Comparison of ENCODE assay signal across 9 mouse cellular contexts in genomic region chr8:72485456-72486199, GRCm38 (mm10). TPM values are rescaled to one million over a fixed set of nuclear protein-coding genes. Genes with fewer than 3 reads are reported as not detected.
DNase-seq lines count a peak whose midpoint lies in the region; ATAC-seq and TF ChIP-seq lines count a peak whose summit lies in the region.
"Had no signal": no experiment of that assay in that cellular context is flagged by ENCODE, and none has a peak within 500 bp of the region (broad histone marks: within the 10 kb centered on the region; RNA-seq: fewer than 3 reads in every experiment).

No protein-coding gene starts in this region.

- no peaks in the 10 kb centered on the region for H3K36me3 ChIP-seq in heart, adult 2 months (ENCODE audit: control insufficient read depth, insufficient read depth, low read length)
- peaks cover 80% of the 10 kb centered on the region for H3K36me3 ChIP-seq in heart, embryonic 10.5 days
- H3K36me3 ChIP-seq in lung, embryonic 16.5 days (ENCODE audit: control insufficient read depth, insufficient read depth, low read length) = peaks cover 51% of the 10 kb centered on the region
- peaks cover 92% of the 10 kb centered on the region for H3K36me3 ChIP-seq in hindbrain, embryonic 10.5 days

- intact Hi-C loops in heart, adult 2 months (cut with DNase I) = loop anchor here (5.0 kb wide), 1 partner anchor 43 kb away; the partner anchor contains the start of genes 1700030K09Rik and Calr3

- peak; percentile 72 for ATAC-seq in granulocyte monocyte progenitor cell, adult 5-6 weeks (replicated peaks; ENCODE audit: poor library complexity, severe bottlenecking)
- peak; percentile 81 for ATAC-seq in lung, embryonic 16.5 days (ENCODE audit: low read depth)

- peak; percentile 50 to 68 for DNase-seq in heart, adult 2 months
- DNase-seq in heart, embryonic 10.5 days (ENCODE audit: low spot score) = no peak
- DNase-seq in CD4-positive, CD25-positive, alpha-beta regulatory T cell, adult 2 months (ENCODE audit: low read depth, low spot score) = peak; percentile 40
- DNase-seq in embryo, embryonic 11 days = no peak
- no peak for DNase-seq in retina, embryonic 14.5 days (ENCODE audit: low spot score)
- DNase-seq in hindbrain, embryonic 10.5 days (ENCODE audit: low spot score) = no peak

- 61% methylated on average over 6 of the region's 6 CpGs for WGBS in heart, adult 2 months
- 83% methylated on average over 6 of the region's 6 CpGs for WGBS in heart, embryonic 10.5 days
- 69% methylated on average over 6 of the region's 6 CpGs for WGBS in lung, embryonic 16.5 days
- WGBS in hindbrain, embryonic 10.5 days = 85% methylated on average over 6 of the region's 6 CpGs

- TF ChIP-seq CTCF in heart, adult 2 months (IDR thresholded peaks at IDR 0.05) = no peak

- no peak overlapping the region for H3K4me3 ChIP-seq in heart, adult 2 months
- no peak overlapping the region for H3K4me3 ChIP-seq in heart, embryonic 10.5 days
- H3K4me3 ChIP-seq in lung, embryonic 16.5 days (ENCODE audit: low read length) = no peak overlapping the region
- no peak overlapping the region for H3K4me3 ChIP-seq in hindbrain, embryonic 10.5 days
- H3K4me3 ChIP-seq: midbrain, embryonic 12.5 days had no signal

- H3K9me3 ChIP-seq in heart, embryonic 10.5 days = no peaks in the 10 kb centered on the region
- no peaks in the 10 kb centered on the region for H3K9me3 ChIP-seq in lung, embryonic 16.5 days (ENCODE audit: control insufficient read depth, low read length)
- H3K9me3 ChIP-seq in hindbrain, embryonic 10.5 days = no peaks in the 10 kb centered on the region
- H3K9me3 ChIP-seq: midbrain, embryonic 12.5 days had no signal

- H3K4me1 ChIP-seq in heart, adult 2 months (ENCODE audit: control insufficient read depth, insufficient read depth, low read length) = peaks cover 1% of the 10 kb centered on the region; the same call in 1 of the 2 replicates
- H3K4me1 ChIP-seq in heart, embryonic 10.5 days = peaks cover 1% of the 10 kb centered on the region; the same call in 1 of the 2 replicates
- H3K4me1 ChIP-seq in lung, embryonic 16.5 days (replicated peaks; ENCODE audit: control insufficient read depth, insufficient read depth, low read length) = peaks cover 8% of the 10 kb centered on the region; the same call in 1 of the 2 replicates
- H3K4me1 ChIP-seq in hindbrain, embryonic 10.5 days (replicated peaks) = peaks cover 5% of the 10 kb centered on the region

- no peak for TF ChIP-seq POLR2A in heart, adult 2 months (IDR thresholded peaks at IDR 0.05; ENCODE audit: insufficient read depth, low read depth, low read length)

- H3K9ac ChIP-seq in heart, adult 2 months (ENCODE audit: low read depth, low read length) = no peak overlapping the region
- no peak overlapping the region for H3K9ac ChIP-seq in lung, embryonic 16.5 days (ENCODE audit: low read length)
- H3K9ac ChIP-seq: midbrain, embryonic 12.5 days had no signal

- no peaks in the 10 kb centered on the region; the same call in 1 of the 2 replicates for H3K79me2 ChIP-seq in heart, adult 2 months (replicated peaks; ENCODE audit: control insufficient read depth, insufficient read depth, low read length)

- H3K4me2 ChIP-seq in lung, embryonic 16.5 days (ENCODE audit: low read depth, low read length) = no peak overlapping the region
- H3K4me2 ChIP-seq: midbrain, embryonic 12.5 days had no signal

- H3K27ac ChIP-seq in heart, adult 2 months = no peak overlapping the region
- no peak overlapping the region for H3K27ac ChIP-seq in heart, embryonic 10.5 days
- H3K27ac ChIP-seq in lung, embryonic 16.5 days (ENCODE audit: low read length) = peak overlapping the region; percentile 37; the same call in 1 of the 2 replicates
- H3K27ac ChIP-seq in hindbrain, embryonic 10.5 days = no peak overlapping the region
- H3K27ac ChIP-seq: midbrain, embryonic 12.5 days had no signal

- no peaks in the 10 kb centered on the region for H3K27me3 ChIP-seq in heart, adult 2 months (ENCODE audit: control insufficient read depth, insufficient read depth, low read length)
- no peaks in the 10 kb centered on the region for H3K27me3 ChIP-seq in heart, embryonic 10.5 days (ENCODE audit: insufficient read depth, poor library complexity, severe bottlenecking)
- no peaks in the 10 kb centered on the region for H3K27me3 ChIP-seq in lung, embryonic 16.5 days (ENCODE audit: control insufficient read depth, insufficient read depth, low read depth, low read length)
- H3K27me3 ChIP-seq in hindbrain, embryonic 10.5 days (ENCODE audit: insufficient read depth, poor library complexity, severe bottlenecking) = no peaks in the 10 kb centered on the region
- H3K27me3 ChIP-seq: midbrain, embryonic 12.5 days had no signal

- no peak for TF ChIP-seq EP300 in heart, adult 2 months (IDR thresholded peaks at IDR 0.05; ENCODE audit: insufficient read depth, low read depth, low read length)

RNA-seq across cellular contexts. Expression of gene Slc35e1, which starts 6.8 kb away (rescaled TPM):
- 10 to 100 TPM; 68.0 to 85.7 TPM for total RNA-seq in heart, adult 2 months (2021)
- polyA plus RNA-seq in heart, adult 2 months (2012; rRNA removed) = 83.2 and 110 TPM in 2 replicates
- polyA plus RNA-seq in heart, embryonic 10.5 days (2016; fragmentation: Nextera tagmentation; extraction: Ambion mirVana) = 21.5 and 23.8 TPM in 2 replicates
- total RNA-seq in granulocyte monocyte progenitor cell, adult 5-6 weeks (2014; fragmentation: Nextera tagmentation) = 38.6 and 52.6 TPM in 2 replicates
- total RNA-seq in granulocyte monocyte progenitor cell, adult 5-6 weeks (2017) = 31.0 and 31.1 TPM in 2 replicates
- 7.5 and 7.6 TPM in 2 replicates for polyA plus RNA-seq in lung, embryonic 16.5 days (2015; fragmentation: Nextera tagmentation; extraction: Ambion mirVana)
- polyA plus RNA-seq in hindbrain, embryonic 10.5 days (2016; fragmentation: Nextera tagmentation; extraction: Ambion mirVana) = 19.6 and 21.3 TPM in 2 replicates

RNA-seq across cellular contexts. Expression of gene Cherp, which starts 10.6 kb away (rescaled TPM):
- 10 to 100 TPM; 38.7 to 40.0 TPM for total RNA-seq in heart, adult 2 months (2021)
- polyA plus RNA-seq in heart, adult 2 months (2012; rRNA removed) = 22.3 and 25.4 TPM in 2 replicates
- polyA plus RNA-seq in heart, embryonic 10.5 days (2016; fragmentation: Nextera tagmentation; extraction: Ambion mirVana) = 75.0 and 83.0 TPM in 2 replicates
- 88.2 and 110 TPM in 2 replicates for total RNA-seq in granulocyte monocyte progenitor cell, adult 5-6 weeks (2014; fragmentation: Nextera tagmentation)
- total RNA-seq in granulocyte monocyte progenitor cell, adult 5-6 weeks (2017) = 13.3 and 27.7 TPM in 2 replicates
- polyA plus RNA-seq in lung, embryonic 16.5 days (2015; fragmentation: Nextera tagmentation; extraction: Ambion mirVana) = 55.8 and 68.3 TPM in 2 replicates
- polyA plus RNA-seq in hindbrain, embryonic 10.5 days (2016; fragmentation: Nextera tagmentation; extraction: Ambion mirVana) = 99.1 and 105 TPM in 2 replicates

RNA-seq across cellular contexts. Expression of gene 1700030K09Rik, which starts 41.9 kb away (rescaled TPM):
- 1 to 10 TPM; 4.0 to 4.7 TPM for total RNA-seq in heart, adult 2 months (2021)
- 5.0 and 5.7 TPM in 2 replicates for polyA plus RNA-seq in heart, adult 2 months (2012; rRNA removed)
- polyA plus RNA-seq in heart, embryonic 10.5 days (2016; fragmentation: Nextera tagmentation; extraction: Ambion mirVana) = 9.7 and 12.0 TPM in 2 replicates
- total RNA-seq in granulocyte monocyte progenitor cell, adult 5-6 weeks (2014; fragmentation: Nextera tagmentation) = 3.6 and 6.4 TPM in 2 replicates
- 6.1 and 7.1 TPM in 2 replicates for total RNA-seq in granulocyte monocyte progenitor cell, adult 5-6 weeks (2017)
- 16.9 and 17.3 TPM in 2 replicates for polyA plus RNA-seq in lung, embryonic 16.5 days (2015; fragmentation: Nextera tagmentation; extraction: Ambion mirVana)
- 14.3 and 15.5 TPM in 2 replicates for polyA plus RNA-seq in hindbrain, embryonic 10.5 days (2016; fragmentation: Nextera tagmentation; extraction: Ambion mirVana)

RNA-seq across cellular contexts. Expression of gene Calr3, which starts 42.0 kb away (rescaled TPM):
- 10 to 100 TPM; 20.3 to 25.1 TPM for total RNA-seq in heart, adult 2 months (2021)
- 5.7 and 19.9 TPM in 2 replicates for polyA plus RNA-seq in heart, adult 2 months (2012; rRNA removed)
- 0.84 and 1.7 TPM in 2 replicates for polyA plus RNA-seq in heart, embryonic 10.5 days (2016; fragmentation: Nextera tagmentation; extraction: Ambion mirVana)
- 0.34 and 1.5 TPM in 2 replicates for total RNA-seq in granulocyte monocyte progenitor cell, adult 5-6 weeks (2014; fragmentation: Nextera tagmentation)
- total RNA-seq in granulocyte monocyte progenitor cell, adult 5-6 weeks (2017) = 2.2 and 4.7 TPM in 2 replicates
- polyA plus RNA-seq in lung, embryonic 16.5 days (2015; fragmentation: Nextera tagmentation; extraction: Ambion mirVana) = 1.8 and 2.1 TPM in 2 replicates
- 0.80 and 1.6 TPM in 2 replicates for polyA plus RNA-seq in hindbrain, embryonic 10.5 days (2016; fragmentation: Nextera tagmentation; extraction: Ambion mirVana)

Comparison
In these comparisons a context has a peak if more than half of its experiments do, and no peak if none do; other contexts are left out.
1. DNase-seq: peak in heart, adult 2 months (2 of 2) and CD4-positive, CD25-positive, alpha-beta regulatory T cell, adult 2 months (single experiment); none in heart, embryonic 10.5 days (single experiment), embryo, embryonic 11 days (single experiment), retina, embryonic 14.5 days (single experiment) and hindbrain, embryonic 10.5 days (single experiment).